8 mouse cellular contexts compared by ENCODE assay signal in the genomic region with DNA sequence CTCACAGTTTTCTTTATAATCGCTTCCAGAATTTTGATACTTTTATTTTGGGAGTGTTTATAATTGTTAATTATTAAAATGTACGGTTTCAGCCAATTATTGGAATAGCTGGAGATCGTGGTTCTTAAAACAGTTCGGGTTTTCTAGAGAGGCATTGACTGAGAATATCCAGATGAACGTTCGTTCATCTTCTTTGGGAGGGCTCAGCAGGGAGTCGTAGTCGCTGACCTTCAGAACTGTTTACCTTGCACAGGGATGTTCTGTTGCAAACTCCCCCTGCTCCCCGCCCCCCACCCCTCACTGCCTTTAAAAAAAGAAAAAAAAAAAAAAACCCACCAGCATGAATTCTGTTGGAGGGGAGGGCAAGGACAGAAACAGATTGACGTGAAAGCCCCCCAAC. TPM values are rescaled to one million over a fixed set of nuclear protein-coding genes. Genes with fewer than 3 reads are reported as not detected.
DNase-seq lines count a peak whose midpoint lies in the region; ATAC-seq lines count a peak whose summit lies in the region.

No protein-coding gene starts in this region.

- peak overlapping the region; percentile 54 for H3K9ac ChIP-seq in neural tube, embryonic 11.5 days (ENCODE audit: low read length)
- no peak overlapping the region; the same call in 1 of the 2 replicates for H3K9ac ChIP-seq in stomach, embryonic 14.5 days (replicated peaks; ENCODE audit: low read depth, low read length)

- WGBS in neural tube, embryonic 11.5 days = 2% methylated on average over 10 of the region's 10 CpGs
- WGBS in limb, embryonic 10.5 days = 6% methylated on average over 10 of the region's 10 CpGs
- 4% methylated on average over 10 of the region's 10 CpGs for WGBS in stomach, embryonic 14.5 days

- H3K27me3 ChIP-seq in neural tube, embryonic 11.5 days (ENCODE audit: control insufficient read depth, insufficient read depth, low read length) = no peaks in the 10 kb centered on the region
- peaks cover 21% of the 10 kb centered on the region for H3K27me3 ChIP-seq in limb, embryonic 10.5 days (ENCODE audit: low read depth, poor library complexity, severe bottlenecking)
- H3K27me3 ChIP-seq in stomach, embryonic 14.5 days (ENCODE audit: control insufficient read depth, insufficient read depth, low read length) = no peaks in the 10 kb centered on the region

- ATAC-seq in neural tube, embryonic 11.5 days (ENCODE audit: insufficient read depth, low FRiP score, low TSS enrichment) = no peak
- no peak for ATAC-seq in stomach, embryonic 14.5 days (ENCODE audit: insufficient number of reproducible peaks, insufficient read depth, low FRiP score, low read depth)

- H3K27ac ChIP-seq in neural tube, embryonic 11.5 days (ENCODE audit: low read depth, low read length) = no peak overlapping the region
- no peak overlapping the region for H3K27ac ChIP-seq in limb, embryonic 10.5 days
- H3K27ac ChIP-seq in stomach, embryonic 14.5 days (ENCODE audit: low read length) = no peak overlapping the region

- H3K4me1 ChIP-seq in neural tube, embryonic 11.5 days (ENCODE audit: control insufficient read depth, insufficient read depth, low read length) = peaks cover 5% of the 10 kb centered on the region
- H3K4me1 ChIP-seq in limb, embryonic 10.5 days = peaks cover 13% of the 10 kb centered on the region
- H3K4me1 ChIP-seq in stomach, embryonic 14.5 days (ENCODE audit: control insufficient read depth, insufficient read depth, low read length) = peaks cover 5% of the 10 kb centered on the region; the same call in 1 of the 2 replicates

- peak overlapping the region; percentile 38 for H3K4me3 ChIP-seq in neural tube, embryonic 11.5 days (ENCODE audit: low read depth, low read length)
- H3K4me3 ChIP-seq in limb, embryonic 10.5 days = peak overlapping the region; percentile 55
- H3K4me3 ChIP-seq in stomach, embryonic 14.5 days (ENCODE audit: low read depth, low read length) = peak overlapping the region; percentile 26

- peak overlapping the region; percentile 82 for H3K4me2 ChIP-seq in neural tube, embryonic 11.5 days (ENCODE audit: low read depth)
- peak overlapping the region; percentile 68 for H3K4me2 ChIP-seq in stomach, embryonic 14.5 days (replicated peaks; ENCODE audit: low read depth, low read length)

- peak; percentile 22 for DNase-seq in embryo, embryonic 10.5 days (ENCODE audit: low spot score)
- no peak for DNase-seq in embryo, embryonic 9.5 days (ENCODE audit: extremely low spot score)
- DNase-seq in neural tube, embryonic 11.5 days (ENCODE audit: low spot score) = no peak
- DNase-seq in neural tube, embryonic 10.5 days (ENCODE audit: extremely low spot score, low spot score) = no peak
- DNase-seq in limb, embryonic 10.5 days (ENCODE audit: low spot score) = no peak
- DNase-seq in urinary bladder, postnatal 25 days (ENCODE audit: low spot score) = no peak
- DNase-seq in c-Kit-positive CD71-positive TER-119-positive erythroid progenitor cells, embryonic 14.5 days (ENCODE audit: low spot score) = no peak

- no peaks in the 10 kb centered on the region for H3K36me3 ChIP-seq in neural tube, embryonic 11.5 days (ENCODE audit: control insufficient read depth, insufficient read depth, low read length)
- no peaks in the 10 kb centered on the region for H3K36me3 ChIP-seq in limb, embryonic 10.5 days
- no peaks in the 10 kb centered on the region for H3K36me3 ChIP-seq in stomach, embryonic 14.5 days (ENCODE audit: control insufficient read depth, insufficient read depth, low read length)

- H3K9me3 ChIP-seq in neural tube, embryonic 11.5 days (ENCODE audit: control insufficient read depth, low read length) = no peaks in the 10 kb centered on the region
- H3K9me3 ChIP-seq in limb, embryonic 10.5 days (replicated peaks) = no peaks in the 10 kb centered on the region
- no peaks in the 10 kb centered on the region for H3K9me3 ChIP-seq in stomach, embryonic 14.5 days (ENCODE audit: control insufficient read depth, low read depth, low read length)

RNA-seq across cellular contexts. Expression of gene Dnajc6, which starts 12.0 kb away (rescaled TPM):
- 9.1 and 9.7 TPM in 2 replicates for polyA plus RNA-seq in neural tube, embryonic 11.5 days (2014; fragmentation: Nextera tagmentation; extraction: Ambion mirVana)
- polyA plus RNA-seq in limb, embryonic 10.5 days (2016; fragmentation: Nextera tagmentation; extraction: Ambion mirVana) = 0.23 and 0.51 TPM in 2 replicates
- 2.4 and 2.8 TPM in 2 replicates for polyA plus RNA-seq in stomach, embryonic 14.5 days (2014; fragmentation: Nextera tagmentation; extraction: Ambion mirVana)
